Mouse (Mus musculus): Measurements from ENCODE around the gene Haao.

GRCm38 (mm10) chr17:83880174-83880710 is 32.5 kb upstream of the Haao start:
- no peak for TF ChIP-seq POLR2A (IDR thresholded peaks at IDR 0.05; ENCODE audit: control insufficient read depth, low read depth, low read length)
- no peak for TF ChIP-seq CTCF (IDR thresholded peaks at IDR 0.05; ENCODE audit: control insufficient read depth, insufficient read depth, insufficient replicate concordance, low read depth, low read length)
